Mouse (Mus musculus) brain, embryonic 18.5 days (tissue): ENCODE data around the gene Zfp385b.

ENCODE experiments used
- DNase-seq: peaks from one replicate; pipeline ENCODE4 v3.0.0-alpha.2; 2012; ENCODE audit warnings: low read depth, low spot score

Zfp385b gene

GRCm38 (mm10) chr2:77592525-77592924, 226.9 kb downstream of the Zfp385b start:
- no peak for DNase-seq

- DNase-seq = no peak
Observed at GRCm38 (mm10) chr2:77589205-77589901, 230.1 kb downstream of the Zfp385b start.

- no peak for DNase-seq
Observed at GRCm38 (mm10) chr2:77587387-77587786, 232.1 kb downstream of the Zfp385b start.

- no peak for DNase-seq
Observed at GRCm38 (mm10) chr2:77586581-77587360, 232.7 kb downstream of the Zfp385b start.

GRCm38 (mm10) chr2:77583586-77583985, 235.9 kb downstream of the Zfp385b start:
- DNase-seq = no peak

GRCm38 (mm10) chr2:77576571-77576970, 242.9 kb downstream of the Zfp385b start:
- no peak for DNase-seq

- no peak for DNase-seq
Observed at GRCm38 (mm10) chr2:77567528-77568435, 251.7 kb downstream of the Zfp385b start.

GRCm38 (mm10) chr2:77563706-77564105, 255.7 kb downstream of the Zfp385b start:
- no peak for DNase-seq

GRCm38 (mm10) chr2:77561941-77562340, 257.5 kb downstream of the Zfp385b start:
- no peak for DNase-seq

- no peak for DNase-seq
Observed at GRCm38 (mm10) chr2:77556938-77557337, 262.5 kb downstream of the Zfp385b start.

- DNase-seq = no peak
Observed at GRCm38 (mm10) chr2:77555980-77556379, 263.5 kb downstream of the Zfp385b start.

- no peak for DNase-seq
Observed at GRCm38 (mm10) chr2:77552675-77553074, 266.8 kb downstream of the Zfp385b start.

- DNase-seq = no peak
Observed at GRCm38 (mm10) chr2:77543388-77543787, 276.1 kb downstream of the Zfp385b start.

- DNase-seq = no peak
Observed at GRCm38 (mm10) chr2:77542605-77543004, 276.8 kb downstream of the Zfp385b start.

- DNase-seq = no peak
Observed at GRCm38 (mm10) chr2:77541681-77542080, 277.8 kb downstream of the Zfp385b start.

- DNase-seq = no peak
Observed at GRCm38 (mm10) chr2:77540860-77541259, 278.6 kb downstream of the Zfp385b start.

- no peak for DNase-seq
Observed at GRCm38 (mm10) chr2:77536556-77536955, 282.9 kb downstream of the Zfp385b start.

- no peak for DNase-seq
Observed at GRCm38 (mm10) chr2:77528079-77528752, 291.2 kb downstream of the Zfp385b start.

GRCm38 (mm10) chr2:77527616-77528015, 291.8 kb downstream of the Zfp385b start:
- no peak for DNase-seq

GRCm38 (mm10) chr2:77526803-77527202, 292.6 kb downstream of the Zfp385b start:
- DNase-seq = no peak

- DNase-seq = no peak
Observed at GRCm38 (mm10) chr2:77526301-77526700, 293.1 kb downstream of the Zfp385b start.
